Mouse (Mus musculus) heart, embryonic 14.5 days (tissue): ENCODE measurements at regions not wholly inside any gene's neighbourhood (a gene's known extent, or its start where the extent isn't known, plus 50 kb on each side); places are given as distances from the start of the nearest gene placed in this dataset.

ENCODE experiments used
- ATAC-seq: fragments of 200-750 bp; cut with Nextera tagmentation; 2 replicates; pipeline ENCODE4 v1.8.0; 2017; ENCODE audit warnings: low read depth, moderate TSS enrichment; ENCODE audit not compliant: insufficient number of reproducible peaks, insufficient read depth, low FRiP score
- H3K27ac ChIP-seq, 2 experiments: fragments of 200-500 bp in 1 of 2; fragments of 300-500 bp in 1 of 2; sonication (generic) in 1 of 2; replicated peaks in 1 of 2; 2 replicates each; pipeline ENCODE4 v1.5.1; 2012 to 2014; ENCODE audit warnings: low read depth in 2 of 2, low read length in 2 of 2, control low read depth in 1 of 2, mild to moderate bottlenecking in 1 of 2, mixed read lengths in 1 of 2; ENCODE audit not compliant: control insufficient read depth in 1 of 2, insufficient read depth in 1 of 2
- H3K27me3 ChIP-seq: fragments of 300-500 bp; sonication (generic); 2 replicates; pipeline ENCODE4 v1.6.1; 2014; ENCODE audit warnings: mild to moderate bottlenecking, low read length, control low read depth; ENCODE audit not compliant: control insufficient read depth, insufficient read depth
- H3K36me3 ChIP-seq: fragments of 300-500 bp; sonication (generic); 2 replicates; pipeline ENCODE4 v1.6.1; 2014; ENCODE audit warnings: mild to moderate bottlenecking, control low read depth, low read length, mixed read lengths; ENCODE audit not compliant: control insufficient read depth, insufficient read depth
- H3K4me1 ChIP-seq, 2 experiments: fragments of 200-500 bp in 1 of 2; fragments of 300-500 bp in 1 of 2; sonication (generic) in 1 of 2; 2 replicates each; pipeline ENCODE4 v1.6.1; 2012 to 2014; ENCODE audit warnings: low read length in 2 of 2, control low read depth in 1 of 2, mixed read lengths in 1 of 2; ENCODE audit not compliant: control insufficient read depth in 2 of 2, insufficient read depth in 2 of 2
- H3K4me2 ChIP-seq: fragments of 300-500 bp; sonication (generic); 2 replicates; pipeline ENCODE4 v1.6.1; 2014; ENCODE audit warnings: mild to moderate bottlenecking, low read length
- H3K4me3 ChIP-seq, 2 experiments: fragments of 200-500 bp in 1 of 2; fragments of 300-500 bp in 1 of 2; sonication (generic) in 1 of 2; 2 replicates each; pipeline ENCODE4 v1.5.1; 2012 to 2014; ENCODE audit warnings: low read length in 2 of 2, mild to moderate bottlenecking in 2 of 2, control low read depth in 1 of 2, low read depth in 1 of 2, moderate library complexity in 1 of 2; ENCODE audit not compliant: control insufficient read depth in 1 of 2, insufficient read depth in 1 of 2
- H3K9ac ChIP-seq: fragments of 300-500 bp; sonication (generic); 2 replicates; pipeline ENCODE4 v1.6.1; 2014; ENCODE audit warnings: mild to moderate bottlenecking, low read length
- H3K9me3 ChIP-seq: fragments of 300-500 bp; sonication (generic); 2 replicates; pipeline ENCODE4 v1.6.1; 2016; ENCODE audit warnings: low read length, control low read depth; ENCODE audit not compliant: control insufficient read depth
- WGBS: fragments of 180-500 bp; shearing (Covaris S2); extraction: QIAGEN DNeasy Blood & Tissue Kit; methylation state at CpG from one replicate; pipeline ENCODE4 v1.1.7; 2014; 5-methylcytosine and 5-hydroxymethylcytosine counted together

GRCm38 (mm10) chr2:114803928-114804327 lies 149.2 kb upstream of the Dph6 start:
- 49% methylated on average over 3 of the region's 3 CpGs for WGBS
- no peak overlapping the region for H3K27ac ChIP-seq

GRCm38 (mm10) chr2:114805436-114806047 lies 150.8 kb upstream of the Dph6 start:
- ATAC-seq, result no peak
- 81% methylated on average over 3 of the region's 3 CpGs for WGBS
- H3K4me1 ChIP-seq, result no peaks in the 10 kb centered on the region

More at GRCm38 (mm10) chr2:114803928-114804327, 149.2 kb upstream of the Dph6 start:
- H3K4me3 ChIP-seq, result no peak overlapping the region
- H3K27me3 ChIP-seq, result no peaks in the 10 kb centered on the region
- H3K4me2 ChIP-seq, result no peak overlapping the region
- ATAC-seq, result no peak
- H3K9ac ChIP-seq, result no peak overlapping the region
- no peaks in the 10 kb centered on the region for H3K9me3 ChIP-seq
- H3K36me3 ChIP-seq, result no peaks in the 10 kb centered on the region
- no peaks in the 10 kb centered on the region for H3K4me1 ChIP-seq

GRCm38 (mm10) chr2:114808046-114808445 lies 153.3 kb upstream of the Dph6 start:
- H3K4me2 ChIP-seq, result no peak overlapping the region
- H3K4me1 ChIP-seq, result no peaks in the 10 kb centered on the region
- H3K4me3 ChIP-seq, result no peak overlapping the region
- no peak overlapping the region for H3K9ac ChIP-seq
- H3K36me3 ChIP-seq, result no peaks in the 10 kb centered on the region
- no peaks in the 10 kb centered on the region for H3K27me3 ChIP-seq
- H3K27ac ChIP-seq, result no peak overlapping the region
- H3K9me3 ChIP-seq, result no peaks in the 10 kb centered on the region
- WGBS, result 24% methylated on average over 5 of the region's 5 CpGs
- ATAC-seq, result no peak

More at GRCm38 (mm10) chr2:114805436-114806047, 150.8 kb upstream of the Dph6 start:
- Histone ChIP-seq H3K27ac (no peak overlapping the region), H3K27me3 (no peaks in the 10 kb centered on the region), H3K36me3 (no peaks in the 10 kb centered on the region), H3K9me3 (no peaks in the 10 kb centered on the region), H3K4me2 (no peak overlapping the region), H3K9ac (no peak overlapping the region), H3K4me3 (no peak overlapping the region)

GRCm38 (mm10) chr2:114812141-114812902 lies 157.6 kb upstream of the Dph6 start:
- no peaks in the 10 kb centered on the region for H3K4me1 ChIP-seq
- H3K27me3 ChIP-seq, result no peaks in the 10 kb centered on the region
- H3K36me3 ChIP-seq, result no peaks in the 10 kb centered on the region
- no peak for ATAC-seq
- H3K27ac ChIP-seq, result no peak overlapping the region
- H3K9me3 ChIP-seq, result no peaks in the 10 kb centered on the region
- H3K9ac ChIP-seq, result no peak overlapping the region
- H3K4me3 ChIP-seq, result no peak overlapping the region
- no peak overlapping the region for H3K4me2 ChIP-seq
- 39% methylated on average over 11 of the region's 11 CpGs for WGBS

- H3K9ac ChIP-seq, result no peak overlapping the region
- H3K4me2 ChIP-seq, result no peak overlapping the region
- H3K36me3 ChIP-seq, result no peaks in the 10 kb centered on the region
- H3K27ac ChIP-seq, result no peak overlapping the region
- H3K4me3 ChIP-seq, result no peak overlapping the region
- no peaks in the 10 kb centered on the region for H3K9me3 ChIP-seq
- 66% methylated on average over 3 of the region's 3 CpGs for WGBS
- H3K27me3 ChIP-seq, result no peaks in the 10 kb centered on the region
- H3K4me1 ChIP-seq, result no peaks in the 10 kb centered on the region
- ATAC-seq, result no peak
Observed at GRCm38 (mm10) chr2:114812903-114813290, 158.1 kb upstream of the Dph6 start.

- Histone ChIP-seq H3K4me2 (no peak overlapping the region), H3K9me3 (no peaks in the 10 kb centered on the region), H3K36me3 (no peaks in the 10 kb centered on the region), H3K9ac (no peak overlapping the region), H3K27ac (no peak overlapping the region), H3K27me3 (no peaks in the 10 kb centered on the region), H3K4me1 (no peaks in the 10 kb centered on the region), H3K4me3 (no peak overlapping the region)
- 58% methylated on average over 3 of the region's 3 CpGs for WGBS
- ATAC-seq, result no peak
Observed at GRCm38 (mm10) chr2:114822657-114823056, 167.9 kb upstream of the Dph6 start.

GRCm38 (mm10) chr2:114828192-114828591 lies 173.4 kb upstream of the Dph6 start:
- no peak for ATAC-seq
- H3K4me3 ChIP-seq, result no peak overlapping the region
- H3K4me2 ChIP-seq, result no peak overlapping the region
- H3K4me1 ChIP-seq, result no peaks in the 10 kb centered on the region
- H3K36me3 ChIP-seq, result no peaks in the 10 kb centered on the region
- 78% methylated on average over 6 of the region's 6 CpGs for WGBS
- H3K27ac ChIP-seq, result no peak overlapping the region
- no peak overlapping the region for H3K9ac ChIP-seq
- no peaks in the 10 kb centered on the region for H3K27me3 ChIP-seq
- H3K9me3 ChIP-seq, result no peaks in the 10 kb centered on the region
